Mouse (Mus musculus) CH12.LX (cell line): ENCODE data around the gene Ddx46. TPM values are rescaled to one million over a fixed set of nuclear protein-coding genes. Genes with fewer than 3 reads are reported as not detected.

Source experiments
- DNase-seq: peaks from one replicate; pipeline ENCODE4 v3.0.0-alpha.2; 2013; ENCODE audit errors: extremely low read depth
- H3K27ac ChIP-seq: 2 replicates; pipeline ENCODE4 v1.5.1; 2012; ENCODE audit warnings: low read depth, mild to moderate bottlenecking, control low read depth, moderate library complexity; ENCODE audit not compliant: insufficient read depth
- H3K27me3 ChIP-seq: replicated peaks from 2 replicates; pipeline ENCODE3; 2012; ENCODE audit warnings: inconsistent platforms
- H3K36me3 ChIP-seq, 2 experiments: replicated peaks in 1 of 2; 2 replicates each; pipeline versions ENCODE3 to v1.6.1; 2012; ENCODE audit warnings: inconsistent platforms in 1 of 2, low read length in 1 of 2, mild to moderate bottlenecking in 1 of 2, mixed read lengths in 1 of 2, moderate library complexity in 1 of 2; ENCODE audit not compliant: control insufficient read depth in 1 of 2, insufficient read depth in 1 of 2
- H3K4me1 ChIP-seq, 2 experiments: 2 replicates each; pipeline ENCODE4 v1.6.1; 2012; ENCODE audit warnings: inconsistent platforms in 1 of 2, moderate library complexity in 1 of 2; ENCODE audit not compliant: insufficient read depth in 2 of 2, control insufficient read depth in 1 of 2
- H3K4me2 ChIP-seq: 2 replicates; pipeline ENCODE4 v1.6.1; 2012; ENCODE audit warnings: low read depth, mild to moderate bottlenecking, control low read depth; ENCODE audit not compliant: poor library complexity, insufficient read depth, severe bottlenecking
- H3K4me3 ChIP-seq, 3 experiments: fragments of 150-350 bp in 1 of 3; sonication (generic) in 1 of 3; replicated peaks in 1 of 3; 2 replicates each; pipeline versions ENCODE3 to v1.5.1; 2011 to 2012; ENCODE audit warnings: low read depth in 2 of 3, low read length in 2 of 3, mild to moderate bottlenecking in 2 of 3, moderate library complexity in 2 of 3, control low read depth in 1 of 3, improper control_type of control experiment in 1 of 3, inconsistent platforms in 1 of 3, mixed read lengths in 1 of 3; ENCODE audit not compliant: poor library complexity in 1 of 3
- H3K79me2 ChIP-seq: replicated peaks from 2 replicates; pipeline ENCODE4 v1.6.1; 2012; ENCODE audit warnings: mild to moderate bottlenecking, moderate library complexity; ENCODE audit not compliant: control insufficient read depth, poor library complexity, insufficient read depth, severe bottlenecking; ENCODE audit errors: extremely low read depth
- H3K9ac ChIP-seq: 2 replicates; pipeline ENCODE4 v1.6.1; 2012; ENCODE audit warnings: low read depth, mild to moderate bottlenecking, control low read depth, moderate library complexity; ENCODE audit not compliant: insufficient read depth
- H3K9me3 ChIP-seq: replicated peaks from 2 replicates; pipeline ENCODE3; 2012; ENCODE audit warnings: low read length, inconsistent platforms, mixed read lengths
- CHD1 ChIP-seq: IDR thresholded peaks from 2 replicates; pipeline ENCODE4 v1.6.1; 2012; ENCODE audit warnings: low read depth, low read length, improper control_type of control experiment, inconsistent platforms
- E2F4 ChIP-seq: IDR thresholded peaks from 2 replicates; pipeline ENCODE4 v1.6.1; 2011; ENCODE audit warnings: low read depth, low read length, improper control_type of control experiment; ENCODE audit not compliant: insufficient replicate concordance
- EP300 ChIP-seq: IDR thresholded peaks from 2 replicates; pipeline ENCODE4 v1.6.1; 2011; ENCODE audit warnings: low read length, improper control_type of control experiment
- HCFC1 ChIP-seq: IDR thresholded peaks from 2 replicates; pipeline ENCODE4 v1.6.1; 2012; ENCODE audit warnings: low read depth, mild to moderate bottlenecking, inconsistent platforms, low read length, improper control_type of control experiment
- IRF4 ChIP-seq: IDR thresholded peaks from 2 replicates; pipeline ENCODE4 v1.6.1; 2014; ENCODE audit warnings: low read depth, mild to moderate bottlenecking, inconsistent platforms, low read length, improper control_type of control experiment
- KAT2A ChIP-seq: IDR thresholded peaks from 2 replicates; pipeline ENCODE4 v1.6.1; 2012; ENCODE audit warnings: low read length, improper control_type of control experiment, inconsistent platforms; ENCODE audit not compliant: insufficient replicate concordance
- MEF2A ChIP-seq: IDR thresholded peaks from 2 replicates; pipeline ENCODE4 v1.6.1; 2014; ENCODE audit warnings: low read depth, mild to moderate bottlenecking, inconsistent platforms, low read length, improper control_type of control experiment, borderline replicate concordance
- MXI1 ChIP-seq: IDR thresholded peaks from 2 replicates; pipeline ENCODE4 v1.6.1; 2011; ENCODE audit warnings: mild to moderate bottlenecking, low read depth, low read length, improper control_type of control experiment
- MYC ChIP-seq: IDR thresholded peaks from 2 replicates; pipeline ENCODE4 v1.6.1; 2011; ENCODE audit warnings: low read depth, mild to moderate bottlenecking, improper control_type of control experiment, low read length
- RCOR1 ChIP-seq: conservative IDR thresholded peaks from 2 replicates; pipeline ENCODE4 v1.6.1; 2012; ENCODE audit warnings: low read depth, mild to moderate bottlenecking, inconsistent platforms, low read length, improper control_type of control experiment
- SIN3A ChIP-seq: IDR thresholded peaks from 2 replicates; pipeline ENCODE4 v1.6.1; 2012; ENCODE audit warnings: low read length, improper control_type of control experiment, inconsistent platforms
- UBTF ChIP-seq: IDR thresholded peaks from 2 replicates; pipeline ENCODE4 v1.6.1; 2012; ENCODE audit warnings: low read depth, mild to moderate bottlenecking, inconsistent platforms, low read length, improper control_type of control experiment, moderate library complexity
- USF2 ChIP-seq: conservative IDR thresholded peaks from 2 replicates; pipeline ENCODE4 v1.6.1; 2011; ENCODE audit warnings: low read depth, low read length, improper control_type of control experiment
- ZMIZ1 ChIP-seq: IDR thresholded peaks from 2 replicates; pipeline ENCODE4 v1.6.1; 2012; ENCODE audit warnings: low read depth, mild to moderate bottlenecking, inconsistent platforms, low read length, improper control_type of control experiment
- dilution Hi-C: fragments of 300-500 bp; cut with MboI; formaldehyde crosslinking; loops from 2 replicates; pipeline ENCODE4 v1.14.3; 2020; ENCODE audit warnings: low sequenced_read_pairs; ENCODE audit not compliant: extremely low pct_unique_long_range_greater_than_20kb, extremely low pct_ligation_motif_present
- in situ Hi-C: fragments of 300-500 bp; cut with MboI; formaldehyde crosslinking; loops from 3 replicates; pipeline ENCODE4 v1.14.3; 2019; ENCODE audit warnings: low sequenced_read_pairs, low pct_ligation_motif_present, low pct_unique_long_range_greater_than_20kb, mixed read lengths
- polyA plus RNA-seq: library from polyadenylated mRNA; unstranded; fragments of >175 nt; gene quantifications from 2 replicates; pipeline ENCODE4 v1.2.1, GENCODE M21; 2012; ENCODE audit warnings: low read depth; ENCODE audit not compliant: insufficient read length
- total RNA-seq, 2 experiments: library from RNA; depleted of rRNA; stranded (reverse); fragments of 300-350 nt in 1 of 2; fragments of >200 nt in 1 of 2; gene quantifications; 2 replicates each; pipeline ENCODE4 v1.2.3; 2012 to 2014

The Ddx46 gene
- total and polyA plus RNA-seq, 3 experiments, result 35.4 to 103 (median 36.1) TPM

- peak overlapping the region; percentile 70 for H3K9ac ChIP-seq
- H3K27ac ChIP-seq, result no peak overlapping the region
- H3K36me3 ChIP-seq, result peaks cover 8 to 30% of the 10 kb centered on the region in 2 experiments
- no peaks in the 10 kb centered on the region for H3K9me3 ChIP-seq
- in situ Hi-C loops, result no loop called here
- TF ChIP-seq MXI1 (no peak), MEF2A (no peak), CHD1 (0 out of 2 replicates have a peak, but pooled peaks have one; percentile 15), EP300 (0 out of 2 replicates have a peak, but pooled peaks have one; percentile 26), HCFC1 (0 out of 2 replicates have a peak, but pooled peaks have one; percentile 28), RCOR1 (peak; percentile 48; the same call in 1 of the 2 replicates), SIN3A (peak; percentile 68)
- H3K4me1 ChIP-seq, result peaks cover 0 to 21% of the 10 kb centered on the region in 2 experiments; a peak in 2 of 4 replicates
- H3K4me2 ChIP-seq, result peak overlapping the region; percentile 62
- H3K27me3 ChIP-seq, result no peaks in the 10 kb centered on the region
- peak overlapping the region; percentile 82 to 96 (median 86) for H3K4me3 ChIP-seq
- DNase-seq, result peak; percentile 29
- H3K79me2 ChIP-seq, result no peaks in the 10 kb centered on the region; the same call in 1 of the 2 replicates
- dilution Hi-C loops, result no loop called here
These were observed 80.3 kb downstream of the Ddx46 start for GRCm38 (mm10) chr13:55715167-55715512.

GRCm38 (mm10) chr13:55715908-55716510 lies 81.2 kb downstream of the Ddx46 start:
- no peaks in the 10 kb centered on the region for H3K9me3 ChIP-seq
- TF ChIP-seq IRF4 (no peak), USF2 (no peak), MYC (no peak), KAT2A (no peak), UBTF (no peak), ZMIZ1 (no peak), E2F4 (no peak), MXI1 (no peak), EP300 (no peak)
- TF ChIP-seq, all 38 proteins: peak for 0
- H3K79me2 ChIP-seq, result no peaks in the 10 kb centered on the region; the same call in 1 of the 2 replicates
- in situ Hi-C loops, result no loop called here
- H3K9ac ChIP-seq, result peak overlapping the region; percentile 70; the same call in 1 of the 2 replicates
- dilution Hi-C loops, result no loop called here
- peaks cover 0 to 21% of the 10 kb centered on the region in 2 experiments; a peak in 2 of 4 replicates for H3K4me1 ChIP-seq
- H3K27me3 ChIP-seq, result no peaks in the 10 kb centered on the region
- no peak overlapping the region for H3K27ac ChIP-seq
- DNase-seq, result no peak
- H3K4me2 ChIP-seq, result peak overlapping the region; percentile 62; the same call in 1 of the 2 replicates
- H3K36me3 ChIP-seq, result peaks cover 15 to 38% of the 10 kb centered on the region in 2 experiments
- peak overlapping the region in 1 of 3 experiments; percentile 96 for H3K4me3 ChIP-seq
